Mouse (Mus musculus): ENCODE measurements around the gene Otud7a. TPM values are rescaled to one million over a fixed set of nuclear protein-coding genes. Genes with fewer than 3 reads are reported as not detected.

The Otud7a gene
- polyA plus RNA-seq, 1 experiment: 0.20 TPM

GRCm38 (mm10) chr7:63591322-63591721 lies 146.8 kb downstream of the Otud7a start:
- 73% methylated on average over 4 of the region's 4 CpGs for WGBS
- TF ChIP-seq CTCF (IDR thresholded peaks at IDR 0.05; ENCODE audit: extremely low read depth, insufficient read depth, insufficient read length, insufficient replicate concordance) (no peak), POLR2A (IDR thresholded peaks at IDR 0.05; ENCODE audit: low read depth, low read length) (no peak)
- H3K36me3 ChIP-seq (ENCODE audit: control insufficient read depth, insufficient read depth, low read length): no peaks in the 10 kb centered on the region
- DNase-seq (ENCODE audit: low read depth in 1 of 2, low spot score in 2 of 2): no peak
- no peak overlapping the region for H3K27ac ChIP-seq (ENCODE audit: insufficient read depth, low read length)
- no peak overlapping the region for H3K4me3 ChIP-seq (ENCODE audit: extremely low read depth, insufficient read depth, insufficient read length)
- H3K4me1 ChIP-seq (ENCODE audit: control insufficient read depth, insufficient read depth, insufficient read length): no peaks in the 10 kb centered on the region
- no peaks in the 10 kb centered on the region for H3K27me3 ChIP-seq (ENCODE audit: control insufficient read depth, insufficient read depth, low read length)

- TF ChIP-seq POLR2A (IDR thresholded peaks at IDR 0.05; ENCODE audit: low read depth, low read length): no peak
- TF ChIP-seq CTCF (IDR thresholded peaks at IDR 0.05; ENCODE audit: extremely low read depth, insufficient read depth, insufficient read length, insufficient replicate concordance): no peak
- no peak for DNase-seq (ENCODE audit: low read depth in 1 of 2, low spot score in 2 of 2)
Measured at GRCm38 (mm10) chr7:63592061-63592460, 147.5 kb downstream of the Otud7a start.

GRCm38 (mm10) chr7:63604827-63605226 lies 160.3 kb downstream of the Otud7a start:
- H3K4me1 ChIP-seq (ENCODE audit: control insufficient read depth, insufficient read depth, insufficient read length): no peaks in the 10 kb centered on the region
- H3K27me3 ChIP-seq (ENCODE audit: control insufficient read depth, insufficient read depth, low read length): no peaks in the 10 kb centered on the region
- no peak for DNase-seq (ENCODE audit: low read depth in 1 of 2, low spot score in 2 of 2)
- no peak overlapping the region for H3K4me3 ChIP-seq (ENCODE audit: extremely low read depth, insufficient read depth, insufficient read length)
- TF ChIP-seq CTCF (IDR thresholded peaks at IDR 0.05; ENCODE audit: extremely low read depth, insufficient read depth, insufficient read length, insufficient replicate concordance): no peak
- no peak for TF ChIP-seq POLR2A (IDR thresholded peaks at IDR 0.05; ENCODE audit: low read depth, low read length)
- H3K27ac ChIP-seq (ENCODE audit: insufficient read depth, low read length): no peak overlapping the region
- 86% methylated on average over 1 of the region's 1 CpGs for WGBS
- no peaks in the 10 kb centered on the region for H3K36me3 ChIP-seq (ENCODE audit: control insufficient read depth, insufficient read depth, low read length)

More at GRCm38 (mm10) chr7:63592061-63592460, 147.5 kb downstream of the Otud7a start:
- Histone ChIP-seq H3K36me3 (ENCODE audit: control insufficient read depth, insufficient read depth, low read length) (no peaks in the 10 kb centered on the region), H3K27ac (ENCODE audit: insufficient read depth, low read length) (no peak overlapping the region), H3K4me1 (ENCODE audit: control insufficient read depth, insufficient read depth, insufficient read length) (no peaks in the 10 kb centered on the region), H3K27me3 (ENCODE audit: control insufficient read depth, insufficient read depth, low read length) (no peaks in the 10 kb centered on the region), H3K4me3 (ENCODE audit: extremely low read depth, insufficient read depth, insufficient read length) (no peak overlapping the region)
- WGBS: 71% methylated on average over 3 of the region's 3 CpGs

GRCm38 (mm10) chr7:63617018-63617417 lies 172.5 kb downstream of the Otud7a start:
- Histone ChIP-seq H3K27me3 (ENCODE audit: control insufficient read depth, insufficient read depth, low read length) (no peaks in the 10 kb centered on the region), H3K4me1 (ENCODE audit: control insufficient read depth, insufficient read depth, insufficient read length) (no peaks in the 10 kb centered on the region), H3K36me3 (ENCODE audit: control insufficient read depth, insufficient read depth, low read length) (no peaks in the 10 kb centered on the region), H3K4me3 (ENCODE audit: extremely low read depth, insufficient read depth, insufficient read length) (no peak overlapping the region), H3K27ac (ENCODE audit: insufficient read depth, low read length) (no peak overlapping the region)
- no peak for DNase-seq (ENCODE audit: low read depth in 1 of 2, low spot score in 2 of 2)
- WGBS: 77% methylated on average over 3 of the region's 3 CpGs
- no peak for TF ChIP-seq POLR2A (IDR thresholded peaks at IDR 0.05; ENCODE audit: low read depth, low read length)
- TF ChIP-seq CTCF (IDR thresholded peaks at IDR 0.05; ENCODE audit: extremely low read depth, insufficient read depth, insufficient read length, insufficient replicate concordance): no peak

GRCm38 (mm10) chr7:63620776-63621340 lies 176.3 kb downstream of the Otud7a start:
- TF ChIP-seq CTCF (IDR thresholded peaks at IDR 0.05; ENCODE audit: extremely low read depth, insufficient read depth, insufficient read length, insufficient replicate concordance) (no peak), POLR2A (IDR thresholded peaks at IDR 0.05; ENCODE audit: low read depth, low read length) (no peak)
- WGBS: 83% methylated on average over 5 of the region's 5 CpGs
- DNase-seq (ENCODE audit: low read depth in 1 of 2, low spot score in 2 of 2): no peak
- Histone ChIP-seq H3K4me3 (ENCODE audit: extremely low read depth, insufficient read depth, insufficient read length) (no peak overlapping the region), H3K27me3 (ENCODE audit: control insufficient read depth, insufficient read depth, low read length) (no peaks in the 10 kb centered on the region), H3K36me3 (ENCODE audit: control insufficient read depth, insufficient read depth, low read length) (no peaks in the 10 kb centered on the region), H3K27ac (ENCODE audit: insufficient read depth, low read length) (no peak overlapping the region), H3K4me1 (ENCODE audit: control insufficient read depth, insufficient read depth, insufficient read length) (no peaks in the 10 kb centered on the region)

- H3K4me3 ChIP-seq (ENCODE audit: extremely low read depth, insufficient read depth, insufficient read length): no peak overlapping the region
- no peak for TF ChIP-seq POLR2A (IDR thresholded peaks at IDR 0.05; ENCODE audit: low read depth, low read length)
- no peak for TF ChIP-seq CTCF (IDR thresholded peaks at IDR 0.05; ENCODE audit: extremely low read depth, insufficient read depth, insufficient read length, insufficient replicate concordance)
- H3K36me3 ChIP-seq (ENCODE audit: control insufficient read depth, insufficient read depth, low read length): no peaks in the 10 kb centered on the region
- no peak overlapping the region for H3K27ac ChIP-seq (ENCODE audit: insufficient read depth, low read length)
- H3K4me1 ChIP-seq (ENCODE audit: control insufficient read depth, insufficient read depth, insufficient read length): no peaks in the 10 kb centered on the region
- no peak for DNase-seq (ENCODE audit: low read depth in 1 of 2, low spot score in 2 of 2)
- WGBS: 81% methylated on average over 3 of the region's 3 CpGs
- H3K27me3 ChIP-seq (ENCODE audit: control insufficient read depth, insufficient read depth, low read length): no peaks in the 10 kb centered on the region
Measured at GRCm38 (mm10) chr7:63637651-63638050, 193.1 kb downstream of the Otud7a start.

- no peaks in the 10 kb centered on the region for H3K36me3 ChIP-seq (ENCODE audit: control insufficient read depth, insufficient read depth, low read length)
- 77% methylated on average over 1 of the region's 1 CpGs for WGBS
- H3K27ac ChIP-seq (ENCODE audit: insufficient read depth, low read length): no peak overlapping the region
- no peaks in the 10 kb centered on the region for H3K27me3 ChIP-seq (ENCODE audit: control insufficient read depth, insufficient read depth, low read length)
- TF ChIP-seq CTCF (IDR thresholded peaks at IDR 0.05; ENCODE audit: extremely low read depth, insufficient read depth, insufficient read length, insufficient replicate concordance) (no peak), POLR2A (IDR thresholded peaks at IDR 0.05; ENCODE audit: low read depth, low read length) (no peak)
- no peaks in the 10 kb centered on the region for H3K4me1 ChIP-seq (ENCODE audit: control insufficient read depth, insufficient read depth, insufficient read length)
- no peak for DNase-seq (ENCODE audit: low read depth in 1 of 2, low spot score in 2 of 2)
- H3K4me3 ChIP-seq (ENCODE audit: extremely low read depth, insufficient read depth, insufficient read length): no peak overlapping the region
Measured at GRCm38 (mm10) chr7:63644002-63644401, 199.5 kb downstream of the Otud7a start.
